Mouse (Mus musculus): Measurements from ENCODE around the gene Gm4869. TPM values are rescaled to one million over a fixed set of nuclear protein-coding genes. Genes with fewer than 3 reads are reported as not detected.
"Not testable (repeated sequence)": the region's sequence is repeated elsewhere in the genome, so short reads cannot be mapped to it uniquely, and the experiment has no call there.

Gm4869 gene
- total and polyA plus RNA-seq, 3 experiments: 0.08 TPM; not detected in 2

- TF ChIP-seq CHD1 (IDR thresholded peaks at IDR 0.05; ENCODE audit: low read depth, low read length) (no peak), GATA1 (IDR thresholded peaks at IDR 0.05; ENCODE audit: low read depth, low read length) (no peak), TAL1 (IDR thresholded peaks at IDR 0.05; ENCODE audit: low read length) (no peak)
- peaks cover 17 to 32% of the 10 kb centered on the region in 2 experiments for H3K36me3 ChIP-seq (ENCODE audit: control insufficient read depth in 1 of 2, insufficient read depth in 2 of 2, low read length in 2 of 2)
- no peaks in the 10 kb centered on the region for H3K27me3 ChIP-seq (ENCODE audit: control insufficient read depth in 1 of 2, insufficient read depth in 2 of 2, low read length in 2 of 2)
- no peaks in the 10 kb centered on the region for H3K9me3 ChIP-seq (replicated peaks; ENCODE audit: insufficient read depth, low read length)
- H3K4me3 ChIP-seq (ENCODE audit: control insufficient read depth in 1 of 2, insufficient read depth in 1 of 2, low read depth in 2 of 2, low read length in 2 of 2): no peak overlapping the region
- DNase-seq (ENCODE audit: low read depth, low spot score): no peak
- no peak overlapping the region for H3K9ac ChIP-seq (ENCODE audit: control insufficient read depth, low read depth, low read length, poor library complexity, severe bottlenecking)
- peaks cover 56% of the 10 kb centered on the region for H3K79me2 ChIP-seq (ENCODE audit: control insufficient read depth, insufficient read depth, low read length, poor library complexity)
- peaks cover 0 to 17% of the 10 kb centered on the region in 2 experiments for H3K4me1 ChIP-seq (ENCODE audit: control insufficient read depth in 1 of 2, insufficient read depth in 2 of 2, low read length in 2 of 2)
- H3K27ac ChIP-seq (ENCODE audit: control insufficient read depth, low read depth, low read length): no peak overlapping the region
These were observed 20.2 kb upstream of the Gm4869 start for GRCm38 (mm10) chr5:140425016-140425783.

GRCm38 (mm10) chr5:140439117-140439516 lies 6.3 kb upstream of the Gm4869 start:
- H3K9ac ChIP-seq (ENCODE audit: control insufficient read depth, low read depth, low read length, poor library complexity, severe bottlenecking); DNase-seq (ENCODE audit: low read depth, low spot score); H3K27me3 ChIP-seq (ENCODE audit: control insufficient read depth in 1 of 2, insufficient read depth in 2 of 2, low read length in 2 of 2); H3K4me3 ChIP-seq (ENCODE audit: control insufficient read depth in 1 of 2, insufficient read depth in 1 of 2, low read depth in 2 of 2, low read length in 2 of 2); H3K79me2 ChIP-seq (ENCODE audit: control insufficient read depth, insufficient read depth, low read length, poor library complexity); H3K27ac ChIP-seq (ENCODE audit: control insufficient read depth, low read depth, low read length); H3K4me1 ChIP-seq (ENCODE audit: control insufficient read depth in 1 of 2, insufficient read depth in 2 of 2, low read length in 2 of 2); H3K9me3 ChIP-seq (replicated peaks; ENCODE audit: insufficient read depth, low read length): not testable (repeated sequence)
- peaks cover 0 to 11% of the 10 kb centered on the region in 2 experiments; a peak in 2 of 4 replicates for H3K36me3 ChIP-seq (ENCODE audit: control insufficient read depth in 1 of 2, insufficient read depth in 2 of 2, low read length in 2 of 2)

- H3K27ac ChIP-seq (ENCODE audit: control insufficient read depth, low read depth, low read length): no peak overlapping the region
- TF ChIP-seq GATA1 (IDR thresholded peaks at IDR 0.05; ENCODE audit: low read depth, low read length): no peak
- no peak for TF ChIP-seq SIN3A (IDR thresholded peaks at IDR 0.05; ENCODE audit: low read length)
- TF ChIP-seq ELF1 (IDR thresholded peaks at IDR 0.05; ENCODE audit: low read depth, low read length): no peak
- TF ChIP-seq RCOR1 (IDR thresholded peaks at IDR 0.05; ENCODE audit: low read depth, low read length): no peak
- TF ChIP-seq MYC (IDR thresholded peaks at IDR 0.05; ENCODE audit: low read depth, low read length): no peak
- TF ChIP-seq UBTF (IDR thresholded peaks at IDR 0.05; ENCODE audit: borderline replicate concordance, insufficient read depth, low read depth, low read length): no peak
- TF ChIP-seq RAD21 (IDR thresholded peaks at IDR 0.05; ENCODE audit: low read depth, low read length): no peak
- no peak for TF ChIP-seq GABPA (IDR thresholded peaks at IDR 0.05; ENCODE audit: low read depth, low read length)
- H3K9ac ChIP-seq (ENCODE audit: control insufficient read depth, low read depth, low read length, poor library complexity, severe bottlenecking): no peak overlapping the region
- H3K4me1 ChIP-seq (ENCODE audit: control insufficient read depth in 1 of 2, insufficient read depth in 2 of 2, low read length in 2 of 2): no peaks in the 10 kb centered on the region
- no peaks in the 10 kb centered on the region for H3K9me3 ChIP-seq (replicated peaks; ENCODE audit: insufficient read depth, low read length)
- DNase-seq (ENCODE audit: low read depth, low spot score): no peak
- no peaks in the 10 kb centered on the region for H3K79me2 ChIP-seq (ENCODE audit: control insufficient read depth, insufficient read depth, low read length, poor library complexity)
- H3K27me3 ChIP-seq (ENCODE audit: control insufficient read depth in 1 of 2, insufficient read depth in 2 of 2, low read length in 2 of 2): no peaks in the 10 kb centered on the region
- no peak overlapping the region for H3K4me3 ChIP-seq (ENCODE audit: control insufficient read depth in 1 of 2, insufficient read depth in 1 of 2, low read depth in 2 of 2, low read length in 2 of 2)
- peaks cover 0 to 6% of the 10 kb centered on the region in 2 experiments; a peak in 2 of 4 replicates for H3K36me3 ChIP-seq (ENCODE audit: control insufficient read depth in 1 of 2, insufficient read depth in 2 of 2, low read length in 2 of 2)
These were observed 4.0 kb upstream of the Gm4869 start for GRCm38 (mm10) chr5:140441406-140441805.

All from MEL (cell line).